Mouse (Mus musculus) megakaryocyte, adult 5-6 weeks (primary cell): ENCODE results near the gene Nr2e1. TPM values are rescaled to one million over a fixed set of nuclear protein-coding genes. Genes with fewer than 3 reads are reported as not detected.

Source experiments
- ATAC-seq: 2 replicates; pipeline ENCODE4 v1.8.0; 2016; ENCODE audit warnings: mild to moderate bottlenecking, inconsistent platforms; ENCODE audit not compliant: poor library complexity, severe bottlenecking
- total RNA-seq, 2 experiments: library from RNA; stranded (forward) in 1 of 2; stranded (reverse) in 1 of 2; fragments of 153-499, 151-499 nt in 1 of 2; fragments of 221-1000, 200-1000 nt in 1 of 2; gene quantifications; 2 replicates each; pipeline versions ENCODE4 v1.2.3 to v1.2.4; 2015 to 2017

The Nr2e1 gene
- total RNA-seq, 2 experiments from 2014 or later: not detected

DNA sequence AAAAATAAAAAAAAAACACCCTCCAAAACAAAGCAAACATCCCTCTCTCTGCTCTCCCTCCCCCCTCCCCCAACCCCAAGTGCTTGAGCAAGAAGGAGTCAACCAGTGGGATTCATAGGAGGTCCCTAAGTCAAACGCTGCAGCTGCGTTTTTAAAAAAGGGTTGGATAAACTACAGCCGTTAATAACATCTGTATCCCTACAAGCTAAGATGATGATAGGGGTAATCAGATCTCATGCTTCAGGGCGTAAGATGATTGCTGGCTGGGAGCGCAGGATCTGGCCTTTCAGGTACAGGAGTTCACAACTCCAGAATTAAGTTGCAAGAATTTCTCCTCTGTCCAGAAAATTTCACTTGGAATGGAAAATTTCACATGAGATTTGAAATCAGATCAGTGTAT lies 6.1 kb upstream of the Nr2e1 start:
- ATAC-seq: no peak

DNA sequence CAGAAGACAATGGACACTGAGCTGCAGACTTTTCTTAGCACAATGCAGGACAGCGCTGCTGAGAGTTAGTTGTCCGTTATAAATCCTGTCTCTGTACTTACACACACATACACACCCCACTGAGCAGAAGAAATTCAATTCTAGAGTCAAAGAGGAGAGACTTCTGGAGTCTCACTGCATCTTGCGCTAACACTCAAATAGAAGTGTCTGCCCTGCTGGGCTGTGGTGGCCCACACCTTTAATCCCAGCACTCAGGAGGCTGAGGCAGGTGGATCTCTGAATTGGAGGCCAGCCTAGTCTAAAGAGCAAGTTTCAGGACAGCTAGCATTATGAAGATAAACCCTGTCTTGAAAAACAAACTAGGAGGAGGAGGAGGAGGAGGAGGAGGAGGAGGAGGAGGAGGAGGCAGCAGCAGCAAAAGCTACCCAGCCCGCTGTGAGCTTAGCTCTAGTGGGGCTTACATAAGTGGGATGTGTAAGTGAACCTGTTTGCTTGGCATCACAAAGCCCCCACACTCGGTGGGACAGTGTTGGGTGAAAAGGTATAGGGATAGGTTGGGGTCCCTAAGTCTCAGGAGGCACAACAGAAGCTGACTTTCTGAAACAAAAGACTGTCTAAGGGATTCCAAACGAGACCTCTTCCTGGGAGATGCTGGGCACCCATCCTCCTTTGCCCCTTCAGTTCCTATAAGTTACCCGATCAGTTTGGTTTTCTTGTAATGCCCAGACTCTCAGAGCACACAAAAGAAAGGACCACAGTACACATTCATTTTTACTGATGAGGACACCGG lies 4.7 kb upstream of the Nr2e1 start:
- ATAC-seq: no peak

DNA sequence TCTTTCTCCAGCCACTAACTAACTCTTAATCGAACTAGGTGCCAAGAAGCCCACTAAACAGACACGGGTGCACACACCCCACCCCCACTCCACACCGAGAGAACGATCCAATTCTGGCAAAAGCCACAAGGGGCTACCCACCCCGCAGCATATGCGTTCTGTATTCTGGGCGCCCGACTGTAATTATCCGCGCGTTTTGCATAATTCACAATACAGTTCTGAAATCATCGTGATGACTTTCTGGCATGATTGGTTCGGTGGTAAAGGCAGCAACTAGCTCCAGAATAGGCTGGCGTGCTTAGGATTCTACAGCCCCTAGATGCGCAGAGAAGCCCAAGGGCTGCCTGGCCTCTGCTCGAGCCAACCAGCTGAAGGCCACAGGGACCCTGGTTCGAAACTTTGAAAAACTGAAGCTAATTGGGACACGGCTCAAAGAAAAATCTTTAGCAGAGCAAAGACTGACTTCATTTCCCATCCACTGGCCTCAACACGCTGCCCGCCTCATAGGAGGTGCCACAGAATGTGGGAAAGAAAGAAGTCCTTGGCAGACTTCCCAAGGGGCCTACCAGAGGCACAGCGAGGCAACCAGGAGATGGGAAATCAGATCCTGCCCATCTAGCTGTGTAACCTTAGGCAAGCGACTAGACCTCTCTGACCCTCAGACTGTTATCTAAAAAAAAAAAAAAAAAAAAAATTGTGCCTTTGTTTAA lies 2.3 kb upstream of the Nr2e1 start:
- no peak for ATAC-seq

DNA sequence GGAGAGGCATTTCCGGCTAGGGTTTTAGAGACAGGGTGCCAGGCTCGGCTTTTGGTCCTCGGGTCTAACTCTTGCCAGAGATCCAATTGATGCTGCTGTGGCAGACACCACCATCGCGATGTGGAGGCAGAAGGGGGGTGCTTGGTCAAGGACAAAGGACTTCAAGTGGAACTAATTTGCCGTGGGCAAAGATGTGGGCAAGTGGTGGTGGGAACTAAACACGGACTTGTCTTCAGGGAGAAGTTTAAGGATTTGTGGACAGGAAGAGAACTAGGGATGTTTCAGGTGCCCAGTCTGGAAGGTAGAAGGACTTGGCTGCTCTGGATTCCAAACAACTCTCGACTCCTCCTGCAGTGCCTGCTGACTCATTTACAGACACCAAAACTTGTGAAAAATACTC lies 1.7 kb upstream of the Nr2e1 start:
- no peak for ATAC-seq

DNA sequence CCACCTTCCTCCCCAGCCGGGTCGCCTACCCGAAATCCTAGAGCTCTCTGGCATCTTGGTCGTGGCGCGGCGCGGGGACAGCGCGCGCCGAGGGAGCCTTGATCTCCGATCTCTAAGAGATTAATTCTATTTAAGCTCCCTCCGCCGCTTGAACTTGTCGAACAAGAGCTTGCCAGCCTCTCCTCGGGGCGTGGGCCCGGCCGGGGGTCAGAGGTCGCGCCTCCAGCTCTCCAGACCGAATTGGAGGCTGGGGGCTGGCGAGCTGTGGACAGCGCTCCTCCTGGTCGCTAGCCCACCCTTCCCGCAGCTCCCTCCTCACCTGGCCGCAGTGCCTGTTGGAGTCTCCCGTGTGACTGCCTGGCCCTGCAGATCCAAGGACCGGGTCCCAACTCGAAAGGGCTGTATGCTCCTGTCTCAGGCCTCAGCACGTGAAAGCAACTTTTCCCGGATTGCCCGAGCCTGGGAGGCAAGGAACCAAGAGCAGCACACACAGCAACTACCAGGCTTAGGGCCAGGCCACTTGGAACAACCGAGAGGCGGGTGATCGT lies 1.1 kb upstream of the Nr2e1 start:
- no peak for ATAC-seq

DNA sequence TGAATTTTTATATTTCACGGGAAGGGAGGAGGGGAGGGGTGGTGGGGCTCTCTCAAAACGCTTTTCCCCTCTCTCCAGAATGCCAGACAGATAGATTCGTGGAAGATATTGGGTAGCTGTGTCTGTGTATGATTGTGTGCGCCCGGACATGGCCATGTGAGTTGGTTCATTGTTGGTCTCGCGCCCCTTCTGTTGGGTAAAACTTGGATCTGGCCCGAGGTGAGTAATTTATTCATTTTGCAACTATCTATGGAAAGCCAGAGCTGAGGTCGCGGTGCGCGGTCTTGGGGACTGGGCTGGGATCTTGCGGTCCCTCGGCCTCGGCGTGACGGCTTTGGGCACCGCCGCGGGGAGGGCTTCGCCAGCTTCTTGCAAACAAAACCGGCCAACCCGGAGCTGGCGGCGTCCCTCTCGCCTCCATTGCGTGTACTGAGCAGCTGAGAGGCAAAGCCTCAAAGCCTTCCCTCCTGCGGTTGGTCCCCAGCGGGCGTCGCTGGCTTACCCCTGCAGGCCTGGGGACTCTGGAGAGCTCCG lies 537 bp upstream of the Nr2e1 start:
- ATAC-seq: no peak

DNA sequence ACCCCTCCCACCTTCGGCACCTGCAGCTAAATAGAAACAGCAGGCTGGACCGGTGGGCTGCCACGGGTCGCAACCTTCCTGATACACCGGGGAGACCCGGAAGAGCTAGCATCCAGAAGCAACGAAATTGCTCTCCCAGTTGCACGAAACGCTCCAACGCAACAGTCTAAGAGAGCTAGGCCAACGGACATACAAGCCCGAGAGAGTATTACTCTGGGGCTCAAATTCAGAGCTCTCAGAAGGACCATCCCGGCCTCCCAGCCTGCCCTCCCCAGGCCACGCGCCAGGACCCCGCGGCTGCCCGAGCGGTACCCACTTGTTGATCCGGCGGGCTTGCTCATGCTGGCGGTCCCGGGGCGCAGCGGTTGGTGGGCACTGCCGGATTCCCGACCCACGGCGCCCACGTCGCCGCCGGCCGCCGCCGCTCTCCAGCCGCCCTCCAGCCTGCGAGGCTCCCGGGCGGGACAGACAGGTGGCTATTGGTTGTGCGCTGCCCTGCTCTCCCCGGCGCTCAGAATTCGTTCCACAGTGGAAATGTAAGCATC lies 794 bp downstream of the Nr2e1 start:
- no peak for ATAC-seq

DNA sequence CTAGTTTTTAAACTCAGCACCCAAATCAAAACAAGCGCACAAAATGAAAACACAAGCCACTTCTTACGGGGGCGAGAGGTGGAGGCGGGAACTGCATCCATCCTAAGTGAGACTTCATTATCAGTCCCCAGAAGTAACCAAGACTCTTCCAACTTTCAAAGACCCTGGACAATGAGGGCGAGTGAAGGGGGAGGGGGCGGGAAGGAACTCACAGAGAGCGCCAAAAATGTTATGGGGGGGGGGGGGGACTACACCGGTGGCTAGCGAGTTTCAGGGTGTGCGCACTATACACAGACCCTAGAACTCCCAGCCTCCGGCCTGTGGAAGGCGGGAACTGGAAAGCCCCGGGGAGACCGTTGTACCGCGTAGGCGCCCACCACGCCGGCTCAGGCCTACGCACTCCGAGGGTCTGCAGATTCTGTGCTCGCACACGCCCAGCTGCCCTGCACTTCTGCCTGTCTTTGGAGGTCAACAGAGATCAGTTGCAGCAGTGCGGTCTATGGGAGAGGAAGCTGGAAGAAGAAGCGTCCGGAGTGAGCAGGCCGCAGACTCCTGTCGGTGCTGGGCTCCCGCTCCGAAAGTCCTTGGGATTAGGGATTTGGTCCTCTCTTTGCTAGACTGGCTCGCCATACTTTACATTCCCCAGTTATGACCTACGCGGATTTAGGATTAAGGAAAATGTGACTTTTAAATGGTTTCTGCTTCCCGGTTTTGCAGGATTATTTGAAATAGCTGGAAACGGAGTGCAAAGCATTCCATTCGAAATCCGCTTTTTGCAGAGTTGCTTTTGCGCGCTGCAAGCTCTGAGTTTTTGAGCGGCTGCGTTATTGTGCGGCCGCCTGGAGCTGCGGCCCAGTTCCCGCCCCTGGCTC lies 1.5 kb downstream of the Nr2e1 start:
- ATAC-seq: no peak

DNA sequence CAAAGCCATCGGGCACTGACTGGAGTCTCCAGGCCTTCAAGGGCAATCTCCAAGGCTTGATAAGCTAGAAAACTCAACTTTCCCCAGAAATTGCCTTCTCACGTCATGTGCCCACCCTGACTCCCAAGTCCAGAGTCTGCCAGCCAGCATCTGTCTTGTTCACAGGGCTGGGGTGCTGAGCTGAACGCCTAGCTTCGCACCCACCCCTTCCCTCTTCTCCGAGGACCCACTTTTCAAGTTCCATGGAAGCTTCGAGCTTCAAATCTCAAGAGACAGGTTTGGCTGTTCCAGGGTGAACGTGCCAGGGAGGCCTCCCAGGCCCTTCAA lies 2.5 kb downstream of the Nr2e1 start:
- ATAC-seq: no peak

DNA sequence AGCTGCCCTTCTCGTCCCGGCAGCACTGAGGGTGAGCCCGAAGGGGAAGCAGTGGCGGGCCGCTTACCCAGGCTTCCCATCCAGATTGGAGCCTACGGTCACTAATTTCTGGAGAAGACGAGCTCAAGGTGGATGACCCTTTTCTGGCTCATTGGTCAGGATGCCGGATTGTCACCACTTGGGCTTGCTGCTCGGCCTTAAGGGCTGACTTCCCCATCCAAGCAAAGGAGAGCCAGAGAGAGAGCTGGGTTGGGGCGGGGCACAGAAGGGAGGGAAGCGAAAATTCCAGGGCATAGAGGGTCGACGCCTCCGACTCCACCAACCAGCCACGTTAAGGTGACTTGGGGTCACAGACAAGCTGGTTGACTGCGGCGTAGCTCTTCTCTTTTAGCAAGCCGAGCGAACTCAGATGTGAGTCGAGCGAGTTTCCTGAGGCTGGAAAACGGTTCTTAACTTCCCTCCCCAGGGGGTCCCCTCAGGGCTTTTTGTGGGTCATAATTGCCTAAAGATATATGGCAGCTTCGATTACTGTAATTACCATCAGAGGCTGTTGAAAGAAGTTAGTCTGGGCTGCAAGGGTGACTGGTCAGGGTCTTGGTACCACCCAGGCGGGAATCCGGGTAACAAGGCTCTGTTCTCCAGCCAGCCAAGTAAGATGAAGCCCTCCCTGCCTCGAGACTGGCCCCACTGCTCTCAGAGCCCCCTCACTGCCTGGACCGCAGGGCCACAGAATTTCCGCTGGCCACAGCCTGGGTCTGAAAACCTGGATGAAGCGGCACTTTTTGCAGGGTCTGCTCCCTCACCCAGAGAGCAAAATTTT lies 3.1 kb downstream of the Nr2e1 start:
- no peak for ATAC-seq

DNA sequence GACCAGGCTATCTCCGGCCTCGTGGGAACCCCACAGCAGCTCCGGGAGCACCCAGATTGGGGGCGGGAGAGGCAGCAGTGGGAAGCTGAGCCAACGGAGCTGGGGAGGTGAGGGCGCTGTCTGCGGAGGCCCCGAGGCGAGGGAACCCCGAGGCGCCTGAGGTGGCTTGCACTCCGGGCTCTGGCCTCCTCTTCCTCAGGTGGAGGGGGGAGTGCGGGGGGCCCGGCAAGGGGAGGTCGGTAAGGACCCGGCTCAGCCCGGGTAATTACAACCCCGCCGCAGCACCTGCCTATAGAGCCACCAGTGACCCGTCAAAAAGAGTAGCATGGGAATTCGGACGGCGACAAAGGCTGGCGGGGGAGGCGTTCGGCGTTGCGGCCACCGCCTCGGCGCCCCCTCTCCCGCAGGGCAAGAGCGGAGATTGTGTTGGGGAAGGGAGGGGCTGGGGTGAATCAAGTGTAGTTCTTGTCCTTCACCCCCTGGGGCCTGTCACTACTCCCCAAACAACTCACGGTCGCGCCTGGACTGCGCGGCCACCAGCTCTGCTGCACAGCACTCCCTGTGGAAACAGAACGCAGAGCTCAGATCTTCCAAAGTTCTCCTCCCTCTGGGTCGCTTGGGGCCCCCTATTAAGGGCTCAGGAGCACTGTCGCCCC lies 3.8 kb downstream of the Nr2e1 start:
- ATAC-seq: no peak

DNA sequence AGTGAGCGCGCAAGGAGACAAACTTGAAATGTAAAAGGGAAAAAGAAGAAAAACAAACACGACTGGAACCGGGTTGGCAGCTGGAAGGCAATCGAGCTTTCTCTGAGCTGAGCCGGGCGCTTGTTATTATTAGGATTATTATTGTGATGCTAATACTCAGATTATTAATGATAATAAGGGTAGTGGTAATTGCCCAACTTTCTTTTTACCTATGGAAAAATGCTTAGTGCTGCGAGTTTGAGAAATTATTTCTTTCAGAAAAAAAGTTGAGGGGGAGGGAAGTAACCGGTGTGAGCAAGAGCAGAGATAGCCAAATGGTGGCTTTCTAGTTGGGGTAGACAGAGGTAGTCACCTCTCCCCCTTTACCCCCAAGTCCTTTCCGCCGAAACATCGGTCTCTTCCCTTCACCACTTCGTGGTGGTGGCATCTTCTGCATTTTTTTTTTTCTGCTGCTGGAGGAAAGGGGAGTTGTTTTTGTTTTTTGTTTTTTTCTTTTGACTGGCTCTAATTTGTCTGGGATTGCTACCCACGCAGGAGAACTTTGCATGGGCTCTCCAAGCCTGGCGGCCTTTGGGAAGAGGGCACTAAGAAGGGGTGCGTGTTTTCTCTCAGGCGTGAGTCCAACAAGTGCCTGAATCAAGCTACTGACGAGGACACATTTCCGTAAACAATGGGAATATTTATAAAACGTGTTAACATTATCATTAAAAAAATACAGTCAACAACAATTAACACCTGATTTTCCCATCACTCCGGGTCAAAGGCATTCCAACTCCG lies 4.5 kb downstream of the Nr2e1 start:
- ATAC-seq: no peak

DNA sequence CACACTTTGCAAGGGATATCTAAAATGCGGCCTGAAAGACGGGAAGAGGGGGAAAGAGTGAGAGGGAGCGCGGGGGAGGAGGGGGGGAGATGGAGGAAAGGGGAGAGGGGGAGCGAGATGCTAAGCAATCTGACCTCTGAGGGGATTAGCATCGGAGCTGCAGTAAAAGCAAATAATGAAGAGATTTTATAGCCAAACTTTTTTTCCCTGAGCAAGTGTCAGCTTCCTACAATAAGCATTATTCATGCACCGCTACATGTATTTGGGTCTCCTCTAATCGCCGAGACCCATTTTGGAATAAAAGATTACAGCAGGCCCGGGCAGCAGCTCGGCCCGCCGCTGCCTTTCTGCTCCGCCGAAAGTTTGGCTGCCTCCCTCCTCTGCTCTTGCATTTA lies 5.2 kb downstream of the Nr2e1 start:
- no peak for ATAC-seq

DNA sequence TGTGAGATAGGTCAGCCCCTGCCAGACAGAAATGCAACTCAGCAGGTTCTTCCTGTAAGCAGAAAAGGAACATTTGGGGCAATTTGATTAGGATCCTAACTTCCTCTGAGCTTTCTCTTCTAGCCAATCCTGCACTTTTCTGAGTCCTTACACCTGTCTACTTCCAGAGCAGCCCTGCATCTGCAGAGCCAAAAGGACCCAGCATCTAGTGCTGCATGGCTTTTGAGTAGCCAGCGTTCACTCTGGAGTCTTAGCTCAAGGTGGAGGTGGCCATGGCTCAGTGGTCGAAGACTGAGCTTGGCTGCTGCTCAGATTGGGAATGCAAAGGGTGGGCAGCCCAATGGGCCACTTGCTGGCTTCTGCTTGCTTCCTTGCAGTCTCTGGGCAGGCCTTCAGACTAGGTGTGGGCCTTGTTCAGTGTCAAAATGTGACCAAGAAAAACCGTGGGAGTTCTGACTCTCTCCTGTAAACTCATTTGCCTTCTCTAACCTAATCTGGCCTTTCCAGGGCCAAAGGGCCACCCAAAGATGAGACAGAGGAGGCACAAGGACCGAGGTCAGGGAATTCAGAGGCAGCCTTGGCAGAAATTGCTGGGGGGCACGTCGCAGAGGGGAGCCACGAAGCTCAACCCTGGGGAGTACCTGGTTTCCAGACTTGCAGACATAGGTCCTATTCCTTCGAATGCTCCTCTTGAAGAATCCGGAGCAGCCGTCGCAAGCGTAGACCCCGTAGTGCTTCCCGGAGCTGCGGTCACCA lies 5.7 kb downstream of the Nr2e1 start:
- ATAC-seq: no peak

DNA sequence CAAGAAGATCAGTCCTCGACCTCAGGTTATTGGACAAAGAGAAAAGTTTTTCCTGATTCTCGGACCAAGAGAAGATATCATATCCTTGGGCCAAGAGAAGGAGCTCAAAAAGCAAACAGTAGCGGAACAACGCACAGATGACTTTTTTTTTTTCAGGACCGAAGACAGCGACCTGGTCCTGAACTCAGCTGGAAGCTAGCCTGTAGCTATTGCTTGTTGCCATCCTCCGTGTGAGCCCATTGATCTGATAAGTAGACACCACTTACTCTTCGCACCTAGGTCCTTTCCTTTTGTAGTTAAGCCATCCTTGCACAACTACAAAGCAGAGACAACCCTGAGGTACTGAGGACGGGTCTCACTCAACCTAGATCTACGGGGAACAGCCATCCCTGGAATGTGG lies 8.8 kb downstream of the Nr2e1 start:
- no peak for ATAC-seq

DNA sequence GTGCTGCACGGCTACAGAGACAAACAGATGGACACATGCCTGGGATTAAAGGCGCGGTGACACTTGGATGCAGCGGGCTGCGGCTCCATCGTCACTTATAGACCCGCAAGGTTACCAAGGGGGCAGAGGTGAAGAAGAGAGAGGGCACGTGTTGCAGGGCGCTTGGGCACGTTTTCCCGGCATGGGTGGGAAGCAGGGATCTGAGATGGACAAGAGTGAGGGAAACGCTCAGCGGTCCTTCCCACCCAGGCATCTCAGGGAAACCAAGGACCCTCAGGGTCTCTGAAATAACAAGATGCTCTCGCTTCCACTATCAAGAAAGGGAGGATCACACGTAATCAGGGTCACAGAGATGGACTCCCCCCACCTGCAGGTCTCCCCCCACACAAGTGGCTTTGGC lies 10.5 kb downstream of the Nr2e1 start:
- ATAC-seq: no peak

DNA sequence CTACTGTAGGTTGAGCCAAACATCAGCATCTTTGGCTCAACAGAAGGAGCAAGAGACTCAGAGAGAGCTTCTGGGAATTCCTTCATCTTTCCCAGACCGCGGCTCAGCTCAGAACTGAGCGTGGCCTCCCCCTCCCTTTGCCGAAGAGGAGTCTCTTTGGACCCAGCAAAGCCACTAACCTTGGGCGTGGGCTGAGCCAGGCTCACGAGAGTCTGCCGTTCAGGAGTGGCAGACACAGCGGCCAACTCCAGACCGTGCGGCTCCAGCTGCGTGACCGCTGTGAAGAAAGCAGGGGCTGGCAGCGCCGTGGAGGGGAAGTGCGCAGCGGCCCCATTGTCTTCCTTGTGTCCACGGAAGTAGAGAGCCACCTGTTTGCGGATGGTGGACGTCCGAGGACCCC lies 10.9 kb downstream of the Nr2e1 start:
- no peak for ATAC-seq

DNA sequence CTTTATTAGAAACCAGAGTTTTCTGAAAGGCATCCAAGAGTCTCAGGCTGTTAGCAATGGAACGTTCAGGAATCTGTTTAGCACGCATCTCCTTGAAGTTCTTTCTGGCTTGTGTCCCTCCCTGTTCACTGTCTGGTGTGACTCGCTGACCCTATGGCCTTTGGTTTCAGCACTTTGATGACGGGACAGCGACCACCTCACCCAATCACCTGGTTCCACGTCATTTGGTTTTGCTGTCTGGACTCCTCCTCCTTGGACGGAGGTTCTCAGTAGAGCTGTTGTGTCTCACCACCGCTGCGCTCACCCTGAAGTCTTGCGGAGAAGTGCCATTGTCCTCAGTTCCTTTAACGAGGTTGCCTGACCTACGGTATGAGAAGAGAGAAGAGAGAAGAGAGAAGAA lies 21.2 kb downstream of the Nr2e1 start:
- ATAC-seq: no peak
